Mouse (Mus musculus) embryonic fibroblast, embryonic 13.5 days (primary cell): Measurements from ENCODE around the gene Cck.

Experiments
- CTCF ChIP-seq: IDR thresholded peaks from 2 replicates; pipeline ENCODE4 v1.5.1; 2011; ENCODE audit warnings: mild to moderate bottlenecking, control low read depth, low read length, moderate library complexity, borderline replicate concordance; ENCODE audit not compliant: insufficient read depth
- POLR2A ChIP-seq: IDR thresholded peaks from 2 replicates; pipeline ENCODE4 v1.6.1; 2011; ENCODE audit warnings: low read depth, mild to moderate bottlenecking, control low read depth, low read length, moderate library complexity

- no peak for TF ChIP-seq POLR2A
- TF ChIP-seq CTCF: no peak
Measured at GRCm38 (mm10) chr9:121495529-121495928, at the start of gene Cck.
